Mouse (Mus musculus) spleen, embryonic (tissue): Measurements from ENCODE around the gene Rbm4b.
"Not testable (repeated sequence)": the region's sequence is repeated elsewhere in the genome, so short reads cannot be mapped to it uniquely, and the experiment has no call there.

Experiments used
- CTCF ChIA-PET: fragments of 350-600 bp; sonication (Branson Sonifier 250); formaldehyde crosslinking; loops from one replicate; lab custom pipeline; 2022; lab: Charles Lee

The Rbm4b gene

GRCm38 (mm10) chr19:4803283-4803682 is 47.0 kb downstream of the Rbm4b start:
- CTCF ChIA-PET, result no interaction called here

- CTCF ChIA-PET, result interaction anchor here (0.6 kb wide), 2 partner anchors 174 to 1604 kb away, joined by 4 to 5 read pairs; no protein-coding TSS in a partner anchor
Measured at GRCm38 (mm10) chr19:4810309-4810708, 54.0 kb downstream of the Rbm4b start.

- CTCF ChIA-PET, result interaction anchor here (0.6 kb wide), 1 partner anchor 1603 kb away, joined by 4 read pairs; no protein-coding TSS in a partner anchor
Measured at GRCm38 (mm10) chr19:4810746-4811062, 54.4 kb downstream of the Rbm4b start.

- CTCF ChIA-PET, result no interaction called here
Measured at GRCm38 (mm10) chr19:4811063-4811908, 55.0 kb downstream of the Rbm4b start, which contains the start of the genes Gm21992 and Rbm14. Gm21992 (minus strand) TSS chr19:4811612. Rbm14 (minus strand) TSS chr19:4811634.

- CTCF ChIA-PET, result no interaction called here
Measured at GRCm38 (mm10) chr19:4811909-4812242, 55.6 kb downstream of the Rbm4b start.

- CTCF ChIA-PET, result not testable (repeated sequence)
Measured at GRCm38 (mm10) chr19:4812334-4812949, 56.1 kb downstream of the Rbm4b start.

- CTCF ChIA-PET, result no interaction called here
Measured at GRCm38 (mm10) chr19:4813015-4813414, 56.7 kb downstream of the Rbm4b start.
